Mouse (Mus musculus) thymus, postnatal 10 days (tissue): ENCODE measurements around the gene Gm5941.
"Not testable (repeated sequence)": the region's sequence is repeated elsewhere in the genome, so short reads cannot be mapped to it uniquely, and the experiment has no call there.

ENCODE experiments used
- DNase-seq, 2 experiments: peaks; one replicate each; pipeline ENCODE4 v3.0.0; 2021; ENCODE audit warnings: low spot score in 2 of 2

Gene Gm5941

DNA sequence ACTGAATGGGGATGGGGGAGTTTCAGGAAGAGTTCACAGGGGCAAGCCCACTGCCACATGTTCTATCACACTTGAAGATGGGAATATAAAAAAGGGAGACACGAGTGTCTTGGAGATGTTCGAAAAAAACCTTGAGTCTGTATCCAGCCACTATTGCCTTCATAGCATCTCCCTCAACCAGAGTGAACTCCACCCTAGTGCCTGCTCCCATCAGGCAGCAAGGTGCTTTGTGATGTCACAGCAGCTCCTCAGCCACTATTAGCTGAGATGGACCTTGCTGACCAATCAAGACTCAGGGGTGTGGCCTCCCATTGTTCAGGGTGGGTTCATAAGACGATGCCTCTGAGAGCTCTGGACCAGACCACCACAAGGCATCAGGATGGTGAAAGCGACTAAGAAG lies at the start of gene Gm5941:
Gene Gm5941, plus strand, starts transcription at position 301 of the 400 bp plus-strand sequence.
- not testable (repeated sequence) for DNase-seq

DNA sequence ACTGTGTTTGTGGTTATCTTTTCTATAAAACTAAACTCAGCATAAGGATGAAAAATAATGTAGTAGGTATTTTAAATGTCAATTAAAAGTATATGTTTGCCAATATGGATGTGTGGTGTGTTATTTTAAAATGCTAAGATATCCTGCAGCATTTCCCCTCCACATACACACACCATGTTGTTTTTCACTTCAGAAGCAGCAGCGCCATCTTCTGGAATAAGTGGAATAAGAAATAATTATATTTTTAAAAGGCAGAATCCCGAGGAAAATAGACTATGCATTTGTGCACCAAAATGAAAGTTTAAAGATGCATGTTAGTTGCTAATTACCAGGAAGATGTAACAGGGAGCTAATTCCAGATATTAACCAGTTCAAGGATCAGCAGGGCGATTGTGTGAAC lies 29.3 kb upstream of the Gm5941 start:
- no peak for DNase-seq

DNA sequence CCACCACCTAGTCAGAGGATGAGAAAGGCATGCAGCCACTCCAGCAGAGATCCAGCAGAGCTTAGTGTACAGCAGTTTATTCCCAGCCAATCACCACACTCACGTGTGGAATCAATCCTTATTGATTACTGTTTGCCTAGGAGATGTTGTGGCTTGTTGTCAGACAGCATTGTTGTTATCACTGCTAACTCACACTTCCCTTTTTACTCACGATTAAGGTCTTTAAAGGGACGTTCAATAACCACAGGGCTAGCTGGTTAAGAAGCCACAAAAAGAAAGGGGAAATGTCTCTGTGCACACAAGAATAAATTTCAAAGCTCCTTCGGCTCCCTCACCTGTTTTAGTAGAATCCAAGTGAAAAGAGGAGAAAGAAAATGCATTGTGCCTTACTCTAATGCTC lies 25.0 kb upstream of the Gm5941 start:
- no peak for DNase-seq

DNA sequence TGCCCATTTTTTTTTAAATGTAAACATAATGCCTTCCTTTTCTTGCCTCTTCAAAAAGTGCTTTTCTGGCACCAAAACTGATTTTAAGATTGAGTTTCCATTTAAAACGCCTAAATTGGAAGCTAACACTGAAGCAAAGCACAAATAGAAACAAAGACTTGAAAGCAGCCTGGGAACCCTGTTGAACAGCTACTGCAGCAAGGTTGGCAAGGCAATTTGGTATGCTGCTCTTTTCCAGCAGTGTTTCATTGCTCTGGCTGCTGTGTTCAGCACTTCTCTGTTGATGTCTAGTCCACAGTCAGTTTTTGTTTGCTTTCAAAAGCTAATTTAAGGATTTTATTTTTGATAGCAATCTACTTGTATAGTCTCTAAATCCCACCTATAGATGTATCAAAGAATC lies 8.5 kb downstream of the Gm5941 start:
- DNase-seq: no peak

DNA sequence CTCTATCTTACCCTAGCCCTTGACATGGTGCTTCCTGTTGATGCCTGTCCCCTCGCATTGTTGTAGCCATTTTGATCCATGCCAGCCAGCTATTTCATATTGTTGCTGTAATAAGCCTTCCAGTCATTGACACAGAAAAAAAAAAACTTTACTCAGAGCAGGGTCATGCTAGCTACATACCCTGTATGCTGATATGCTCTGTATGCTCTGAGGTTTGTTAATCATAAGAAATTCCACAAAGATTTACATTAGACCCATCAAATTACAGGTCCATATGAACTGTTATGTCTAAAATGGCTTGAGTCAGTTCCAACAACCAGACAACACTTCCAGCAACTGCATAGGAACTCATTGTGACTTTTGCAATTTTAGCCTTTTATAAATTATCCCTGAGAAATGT lies 38.1 kb downstream of the Gm5941 start:
- DNase-seq: no peak
